Mouse (Mus musculus) heart, postnatal 0 days (tissue): ENCODE data around the gene M6pr. TPM values are rescaled to one million over a fixed set of nuclear protein-coding genes. Genes with fewer than 3 reads are reported as not detected.

ENCODE experiments used
- ATAC-seq: fragments of 200-750 bp; cut with Nextera tagmentation; 2 replicates; pipeline ENCODE4 v1.8.0; 2017; ENCODE audit warnings: low read depth, moderate number of reproducible peaks, moderate library complexity; ENCODE audit not compliant: insufficient read depth
- DNase-seq: peaks from one replicate; pipeline ENCODE4 v3.0.0-alpha.2; 2016; ENCODE audit warnings: low spot score
- H3K27ac ChIP-seq: fragments of 300-500 bp; sonication (generic); 2 replicates; pipeline ENCODE4 v1.5.1; 2014; ENCODE audit warnings: low read depth, mild to moderate bottlenecking
- H3K27me3 ChIP-seq: fragments of 300-500 bp; sonication (generic); 2 replicates; pipeline ENCODE4 v1.6.1; 2014; ENCODE audit warnings: low read length, mixed read lengths; ENCODE audit not compliant: control insufficient read depth, insufficient read depth
- H3K36me3 ChIP-seq: fragments of 300-500 bp; sonication (generic); replicated peaks from 2 replicates; pipeline ENCODE4 v1.6.1; 2014; ENCODE audit warnings: low read length, mixed read lengths; ENCODE audit not compliant: control insufficient read depth, insufficient read depth
- H3K4me1 ChIP-seq: fragments of 300-500 bp; sonication (generic); 2 replicates; pipeline ENCODE4 v1.6.1; 2014; ENCODE audit warnings: antibody characterized with exemption; ENCODE audit not compliant: control insufficient read depth, insufficient read depth
- H3K4me2 ChIP-seq: fragments of 300-500 bp; sonication (generic); 2 replicates; pipeline ENCODE4 v1.6.1; 2014; ENCODE audit warnings: low read depth, mild to moderate bottlenecking, low read length, moderate library complexity
- H3K4me3 ChIP-seq: fragments of 300-500 bp; sonication (generic); 2 replicates; pipeline ENCODE4 v1.5.1; 2014; ENCODE audit warnings: low read depth, low read length
- H3K9ac ChIP-seq: fragments of 300-500 bp; sonication (generic); replicated peaks from 2 replicates; pipeline ENCODE4 v1.6.1; 2014; ENCODE audit warnings: low read depth, low read length, mixed read lengths
- H3K9me3 ChIP-seq: fragments of 300-500 bp; sonication (generic); replicated peaks from 2 replicates; pipeline ENCODE4 v1.6.1; 2016; ENCODE audit warnings: low read length; ENCODE audit not compliant: control insufficient read depth
- CTCF ChIP-seq: IDR thresholded peaks from 2 replicates; pipeline ENCODE4 v1.5.1; 2016; ENCODE audit warnings: antibody characterized with exemption, control low read depth, low read depth
- EP300 ChIP-seq: IDR thresholded peaks from 2 replicates; pipeline ENCODE4 v1.6.1; 2016; ENCODE audit warnings: antibody characterized with exemption, low read depth
- WGBS: fragments of 180-500 bp; shearing (Covaris S2); extraction: QIAGEN DNeasy Blood & Tissue Kit; methylation state at CpG from one replicate; pipeline ENCODE4 v1.1.7; 2014; 5-methylcytosine and 5-hydroxymethylcytosine counted together
- polyA plus RNA-seq: library from polyadenylated mRNA; unstranded; fragments of >200 nt; fragmentation: Nextera tagmentation; extraction: Ambion mirVana; gene quantifications from 2 replicates; pipeline ENCODE4 v1.2.1, GENCODE M21; 2015
- total RNA-seq: library from RNA; depleted of rRNA; stranded (reverse); fragments of >200 nt; gene quantifications from 2 replicates; pipeline ENCODE4 v1.2.3, GENCODE M21; 2014; ENCODE audit warnings: low replicate concordance; rRNA removed

M6pr gene
- total and polyA plus RNA-seq, 2 experiments from 2014 or later = 52.9 to 58.4 TPM

- no peak overlapping the region for H3K4me3 ChIP-seq
- no peaks in the 10 kb centered on the region for H3K27me3 ChIP-seq
- ATAC-seq = no peak
- H3K36me3 ChIP-seq = no peaks in the 10 kb centered on the region
- H3K9ac ChIP-seq = no peak overlapping the region
- no peaks in the 10 kb centered on the region for H3K9me3 ChIP-seq
- DNase-seq = no peak
- H3K4me1 ChIP-seq = no peaks in the 10 kb centered on the region
- no peak overlapping the region for H3K27ac ChIP-seq
- no peak overlapping the region for H3K4me2 ChIP-seq
- TF ChIP-seq CTCF = no peak
- TF ChIP-seq EP300 = no peak
- 35% methylated on average over 3 of the region's 3 CpGs for WGBS
Measured at GRCm38 (mm10) chr6:122366976-122367375, 58.5 kb downstream of the M6pr start.

Other genes starting within 250 kb of the M6pr start
- gene Klrg1, start 25.8 kb upstream of the M6pr start, total RNA-seq = not detected in 2 replicates
- gene Klrg1, start 25.8 kb upstream of the M6pr start, polyA plus RNA-seq = not detected in 2 replicates
- gene Phc1, start 31.8 kb downstream of the M6pr start, total RNA-seq = 19.6 TPM in 2 replicates
- gene Phc1, start 31.8 kb downstream of the M6pr start, polyA plus RNA-seq = 4.3 and 4.6 TPM in 2 replicates
- 0.27 TPM in 1 of 2 replicates, not detected in the other for gene Rimklb, start 190.0 kb downstream of the M6pr start, total RNA-seq
- 0.48 and 0.79 TPM in 2 replicates for gene Rimklb, start 190.0 kb downstream of the M6pr start, polyA plus RNA-seq
- 31.3 and 39.4 TPM in 2 replicates for gene Mfap5, start 197.1 kb downstream of the M6pr start, total RNA-seq
- gene Mfap5, start 197.1 kb downstream of the M6pr start, polyA plus RNA-seq = 61.1 and 73.5 TPM in 2 replicates
- not detected in 2 replicates for gene Aicda, start 245.1 kb downstream of the M6pr start, total RNA-seq
- gene Aicda, start 245.1 kb downstream of the M6pr start, polyA plus RNA-seq = not detected in 2 replicates